Mouse (Mus musculus): ENCODE data around the gene Coa4. TPM values are rescaled to one million over a fixed set of nuclear protein-coding genes. Genes with fewer than 3 reads are reported as not detected.

The Coa4 gene
- polyA plus RNA-seq, 2 experiments: 9.4 to 13.9 TPM

DNA sequence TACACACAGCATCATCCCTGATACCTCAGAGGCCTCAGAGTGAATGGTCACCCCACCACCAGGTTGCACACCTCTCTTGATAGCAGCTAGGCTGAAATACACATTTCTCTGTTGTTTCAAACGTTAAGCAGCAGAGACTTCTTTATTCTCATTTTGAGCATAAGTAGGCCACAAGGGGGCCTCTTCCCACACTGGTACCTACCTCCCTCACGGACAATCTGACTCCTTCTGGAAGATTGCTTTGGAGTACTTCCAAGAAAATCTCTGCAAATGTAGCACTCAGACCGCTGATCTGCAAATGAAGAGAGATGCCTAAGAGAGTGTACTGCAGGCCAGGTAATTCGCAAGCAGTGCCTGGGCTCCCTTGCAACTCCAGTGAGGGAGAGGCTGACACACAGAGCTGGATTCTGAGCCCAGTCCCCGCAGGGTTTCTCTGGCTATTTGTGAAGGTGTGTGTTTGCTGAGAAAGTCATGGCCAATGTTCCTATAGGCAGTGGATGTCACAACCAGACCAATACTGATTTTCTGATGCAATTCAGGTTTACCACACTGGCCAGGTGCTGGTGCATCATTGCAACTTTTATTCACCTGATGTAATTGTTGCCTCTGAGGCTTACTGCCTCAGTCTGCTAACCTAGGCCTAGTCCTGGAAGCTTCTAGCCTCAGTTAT, 13.6 kb downstream of the Coa4 start:
- Histone ChIP-seq H3K4me3 (ENCODE audit: insufficient read depth in 1 of 2, low read depth in 2 of 2, low read length in 2 of 2) (no peak overlapping the region), H3K9ac (replicated peaks) (no peak overlapping the region), H3K4me2 (ENCODE audit: low read depth) (no peak overlapping the region), H3K27ac (no peak overlapping the region), H3K9me3 (ENCODE audit: control insufficient read depth, low read length) (no peaks in the 10 kb centered on the region), H3K36me3 (replicated peaks; ENCODE audit: control insufficient read depth, insufficient read depth, low read depth) (no peaks in the 10 kb centered on the region; the same call in none of the 2 replicates), H3K4me1 (replicated peaks; ENCODE audit: control insufficient read depth in 2 of 2, insufficient read depth in 2 of 2, low read length in 1 of 2) (peaks cover 9 to 11% of the 10 kb centered on the region in 2 experiments), H3K27me3 (ENCODE audit: control insufficient read depth, insufficient read depth, low read length) (no peaks in the 10 kb centered on the region)
- WGBS (ENCODE audit: insufficient replicate concordance): 66% methylated on average over 5 of the region's 5 CpGs
- no peak for ATAC-seq (ENCODE audit: insufficient read depth)
- no peak for DNase-seq (ENCODE audit: low read depth in 3 of 3, low spot score in 3 of 3)
- no peak for TF ChIP-seq EP300 (IDR thresholded peaks at IDR 0.05; ENCODE audit: low read depth)
- peak; percentile 44; the same call in 1 of the 2 replicates for TF ChIP-seq CTCF (IDR thresholded peaks at IDR 0.05; ENCODE audit: low read depth)

GRCm38 (mm10) chr7:100554939-100555338, 18.1 kb downstream of the Coa4 start:
- H3K4me3 ChIP-seq (ENCODE audit: insufficient read depth in 1 of 2, low read depth in 2 of 2, low read length in 2 of 2): no peak overlapping the region
- H3K4me2 ChIP-seq (ENCODE audit: low read depth): peak overlapping the region; percentile 23
- H3K27ac ChIP-seq: peak overlapping the region; percentile 16
- H3K4me1 ChIP-seq (replicated peaks; ENCODE audit: control insufficient read depth in 2 of 2, insufficient read depth in 2 of 2, low read length in 1 of 2): peaks cover 19 to 24% of the 10 kb centered on the region in 2 experiments
- no peaks in the 10 kb centered on the region; the same call in none of the 2 replicates for H3K36me3 ChIP-seq (replicated peaks; ENCODE audit: control insufficient read depth, insufficient read depth, low read depth)
- ATAC-seq (ENCODE audit: insufficient read depth) (peak; percentile 51; the same call in 1 of the 2 replicates), DNase-seq (ENCODE audit: low read depth in 3 of 3, low spot score in 3 of 3) (peak in 2 of 3 experiments; percentile 49 to 55)
- H3K9me3 ChIP-seq (ENCODE audit: control insufficient read depth, low read length): no peaks in the 10 kb centered on the region
- H3K27me3 ChIP-seq (ENCODE audit: control insufficient read depth, insufficient read depth, low read length): no peaks in the 10 kb centered on the region
- TF ChIP-seq EP300 (IDR thresholded peaks at IDR 0.05; ENCODE audit: low read depth): no peak
- TF ChIP-seq CTCF (IDR thresholded peaks at IDR 0.05; ENCODE audit: low read depth): no peak
- WGBS (ENCODE audit: insufficient replicate concordance): 38% methylated on average over 5 of the region's 5 CpGs
- H3K9ac ChIP-seq (replicated peaks): no peak overlapping the region

GRCm38 (mm10) chr7:100555431-100555951, 18.6 kb downstream of the Coa4 start:
- Histone ChIP-seq H3K4me2 (ENCODE audit: low read depth) (peak overlapping the region; percentile 20; the same call in 1 of the 2 replicates), H3K9ac (replicated peaks) (no peak overlapping the region), H3K9me3 (ENCODE audit: control insufficient read depth, low read length) (no peaks in the 10 kb centered on the region), H3K27me3 (ENCODE audit: control insufficient read depth, insufficient read depth, low read length) (no peaks in the 10 kb centered on the region), H3K4me3 (ENCODE audit: insufficient read depth in 1 of 2, low read depth in 2 of 2, low read length in 2 of 2) (no peak overlapping the region), H3K4me1 (replicated peaks; ENCODE audit: control insufficient read depth in 2 of 2, insufficient read depth in 2 of 2, low read length in 1 of 2) (peaks cover 21 to 26% of the 10 kb centered on the region in 2 experiments), H3K27ac (peak overlapping the region; percentile 44; the same call in 1 of the 2 replicates), H3K36me3 (replicated peaks; ENCODE audit: control insufficient read depth, insufficient read depth, low read depth) (no peaks in the 10 kb centered on the region; the same call in 1 of the 2 replicates)
- 73% methylated on average over 13 of the region's 13 CpGs for WGBS (ENCODE audit: insufficient replicate concordance)
- ATAC-seq (ENCODE audit: insufficient read depth): no peak
- no peak for TF ChIP-seq CTCF (IDR thresholded peaks at IDR 0.05; ENCODE audit: low read depth)
- no peak for TF ChIP-seq EP300 (IDR thresholded peaks at IDR 0.05; ENCODE audit: low read depth)
- DNase-seq (ENCODE audit: low read depth in 3 of 3, low spot score in 3 of 3): no peak

DNA sequence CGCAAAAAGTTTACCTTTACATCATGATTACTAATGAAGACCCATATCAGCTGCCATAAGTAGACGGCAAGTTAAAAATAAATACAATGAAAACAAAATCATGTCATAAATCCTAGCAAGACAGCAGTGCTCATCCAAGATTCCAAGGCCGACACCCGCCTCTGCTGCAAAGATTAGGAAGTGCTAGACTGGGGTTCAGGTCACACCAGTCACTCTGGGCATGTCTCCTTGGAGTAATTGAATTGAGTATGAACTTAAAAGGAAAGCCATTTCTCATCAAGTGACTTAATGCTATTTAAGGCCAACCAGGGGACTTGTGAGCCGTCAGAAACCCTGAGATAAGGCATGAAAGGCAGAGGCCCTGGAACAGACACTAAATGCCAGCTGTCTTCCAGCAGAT, 20.4 kb downstream of the Coa4 start:
- DNase-seq (ENCODE audit: low read depth in 3 of 3, low spot score in 3 of 3) (no peak), ATAC-seq (ENCODE audit: insufficient read depth) (no peak)
- TF ChIP-seq EP300 (IDR thresholded peaks at IDR 0.05; ENCODE audit: low read depth): no peak
- no peak for TF ChIP-seq CTCF (IDR thresholded peaks at IDR 0.05; ENCODE audit: low read depth)
- no peak overlapping the region for H3K9ac ChIP-seq (replicated peaks)
- no peaks in the 10 kb centered on the region for H3K27me3 ChIP-seq (ENCODE audit: control insufficient read depth, insufficient read depth, low read length)
- H3K27ac ChIP-seq: no peak overlapping the region
- no peak overlapping the region for H3K4me2 ChIP-seq (ENCODE audit: low read depth)
- no peaks in the 10 kb centered on the region for H3K36me3 ChIP-seq (replicated peaks; ENCODE audit: control insufficient read depth, insufficient read depth, low read depth)
- H3K4me1 ChIP-seq (replicated peaks; ENCODE audit: control insufficient read depth in 2 of 2, insufficient read depth in 2 of 2, low read length in 1 of 2): peaks cover 21 to 26% of the 10 kb centered on the region in 2 experiments
- 70% methylated on average over 5 of the region's 5 CpGs for WGBS (ENCODE audit: insufficient replicate concordance)
- no peak overlapping the region for H3K4me3 ChIP-seq (ENCODE audit: insufficient read depth in 1 of 2, low read depth in 2 of 2, low read length in 2 of 2)
- H3K9me3 ChIP-seq (ENCODE audit: control insufficient read depth, low read length): no peaks in the 10 kb centered on the region

- H3K36me3 ChIP-seq (replicated peaks; ENCODE audit: control insufficient read depth, insufficient read depth, low read depth): no peaks in the 10 kb centered on the region
- peaks cover 21 to 23% of the 10 kb centered on the region in 2 experiments for H3K4me1 ChIP-seq (replicated peaks; ENCODE audit: control insufficient read depth in 2 of 2, insufficient read depth in 2 of 2, low read length in 1 of 2)
- H3K9me3 ChIP-seq (ENCODE audit: control insufficient read depth, low read length): no peaks in the 10 kb centered on the region
- ATAC-seq (ENCODE audit: insufficient read depth) (peak; percentile 89), DNase-seq (ENCODE audit: low read depth in 3 of 3, low spot score in 3 of 3) (peak in 2 of 3 experiments; percentile 40 to 50)
- WGBS (ENCODE audit: insufficient replicate concordance): 31% methylated on average over 4 of the region's 4 CpGs
- H3K27me3 ChIP-seq (ENCODE audit: control insufficient read depth, insufficient read depth, low read length): no peaks in the 10 kb centered on the region
- no peak overlapping the region for H3K4me3 ChIP-seq (ENCODE audit: insufficient read depth in 1 of 2, low read depth in 2 of 2, low read length in 2 of 2)
- H3K4me2 ChIP-seq (ENCODE audit: low read depth): peak overlapping the region; percentile 36
- TF ChIP-seq CTCF (IDR thresholded peaks at IDR 0.05; ENCODE audit: low read depth): no peak
- peak; percentile 78 for TF ChIP-seq EP300 (IDR thresholded peaks at IDR 0.05; ENCODE audit: low read depth)
- H3K27ac ChIP-seq: peak overlapping the region; percentile 2; the same call in 1 of the 2 replicates
- H3K9ac ChIP-seq (replicated peaks): peak overlapping the region; percentile 29; the same call in 1 of the 2 replicates
These were observed 22.5 kb downstream of the Coa4 start for GRCm38 (mm10) chr7:100559331-100559730.
